Mouse (Mus musculus) hindbrain, embryonic 14.5 days (tissue): ENCODE results near the gene Atp8a2. TPM values are rescaled to one million over a fixed set of nuclear protein-coding genes. Genes with fewer than 3 reads are reported as not detected.

ENCODE experiments used
- ATAC-seq: fragments of 200-750 bp; cut with Nextera tagmentation; 2 replicates; pipeline ENCODE4 v1.8.0; 2017; ENCODE audit warnings: moderate number of reproducible peaks, mild to moderate bottlenecking, moderate TSS enrichment, moderate library complexity; ENCODE audit not compliant: low FRiP score
- DNase-seq: peaks from one replicate; pipeline ENCODE4 v3.0.0-alpha.2; 2015; ENCODE audit warnings: low spot score
- H3K27ac ChIP-seq: fragments of 300-500 bp; sonication (generic); 2 replicates; pipeline ENCODE4 v1.5.1; 2014; ENCODE audit warnings: mild to moderate bottlenecking, moderate library complexity
- H3K27me3 ChIP-seq: fragments of 300-500 bp; sonication (generic); 2 replicates; pipeline ENCODE4 v1.6.1; 2014; ENCODE audit warnings: mild to moderate bottlenecking, low read length, mixed read lengths; ENCODE audit not compliant: control insufficient read depth, insufficient read depth
- H3K36me3 ChIP-seq: fragments of 300-500 bp; sonication (generic); replicated peaks from 2 replicates; pipeline ENCODE4 v1.6.1; 2014; ENCODE audit not compliant: control insufficient read depth, insufficient read depth
- H3K4me1 ChIP-seq: fragments of 300-500 bp; sonication (generic); replicated peaks from 2 replicates; pipeline ENCODE4 v1.6.1; 2014; ENCODE audit warnings: antibody characterized with exemption, low read length, mixed read lengths; ENCODE audit not compliant: control insufficient read depth, insufficient read depth
- H3K4me2 ChIP-seq: fragments of 300-500 bp; sonication (generic); replicated peaks from 2 replicates; pipeline ENCODE4 v1.6.1; 2014; ENCODE audit warnings: mild to moderate bottlenecking, moderate library complexity
- H3K4me3 ChIP-seq: fragments of 300-500 bp; sonication (generic); replicated peaks from 2 replicates; pipeline ENCODE4 v1.5.1; 2014; ENCODE audit warnings: mild to moderate bottlenecking, low read length
- H3K9ac ChIP-seq: fragments of 300-500 bp; sonication (generic); 2 replicates; pipeline ENCODE4 v1.6.1; 2014
- H3K9me3 ChIP-seq: fragments of 300-500 bp; sonication (generic); 2 replicates; pipeline ENCODE4 v1.6.1; 2016; ENCODE audit warnings: low read length; ENCODE audit not compliant: control insufficient read depth
- WGBS: fragments of 180-500 bp; shearing (Covaris S2); extraction: QIAGEN DNeasy Blood & Tissue Kit; methylation state at CpG from one replicate; pipeline ENCODE4 v1.1.7; 2014; 5-methylcytosine and 5-hydroxymethylcytosine counted together
- polyA plus RNA-seq: library from polyadenylated mRNA; unstranded; fragments of >200 nt; fragmentation: Nextera tagmentation; extraction: Ambion mirVana; gene quantifications from 2 replicates; pipeline ENCODE4 v1.2.1, GENCODE M21; 2014

Atp8a2 gene
- polyA plus RNA-seq, 1 experiment from 2014 or later = 40.3 TPM

DNA sequence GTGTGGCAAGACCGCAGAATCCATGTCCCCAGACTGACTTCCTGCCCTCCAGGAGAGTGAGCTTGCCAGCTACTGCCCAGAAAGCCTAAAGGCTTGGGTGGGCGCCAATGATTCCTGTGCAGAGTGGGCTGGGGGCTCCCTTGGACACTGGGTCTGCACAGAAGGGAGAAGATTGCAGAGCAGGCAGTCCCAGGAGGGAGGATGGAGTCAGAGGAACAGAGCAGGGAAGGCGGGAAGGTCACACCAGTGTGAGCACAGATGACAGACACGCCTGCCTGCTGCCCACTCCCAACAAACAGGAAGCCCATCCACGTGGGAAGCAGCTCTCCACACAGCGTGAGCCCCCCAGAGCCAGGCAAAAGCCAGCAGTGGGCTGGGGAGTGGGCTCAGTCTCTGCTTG, 547.6 kb downstream of the Atp8a2 start:
- H3K4me3 ChIP-seq = no peak overlapping the region
- no peaks in the 10 kb centered on the region for H3K36me3 ChIP-seq
- DNase-seq = no peak
- no peaks in the 10 kb centered on the region for H3K4me1 ChIP-seq
- no peak overlapping the region for H3K4me2 ChIP-seq
- H3K27me3 ChIP-seq = no peaks in the 10 kb centered on the region
- H3K9ac ChIP-seq = no peak overlapping the region
- ATAC-seq = peak; percentile 40; the same call in 1 of the 2 replicates
- H3K27ac ChIP-seq = no peak overlapping the region
- WGBS = 59% methylated on average over 6 of the region's 6 CpGs
- no peaks in the 10 kb centered on the region for H3K9me3 ChIP-seq

DNA sequence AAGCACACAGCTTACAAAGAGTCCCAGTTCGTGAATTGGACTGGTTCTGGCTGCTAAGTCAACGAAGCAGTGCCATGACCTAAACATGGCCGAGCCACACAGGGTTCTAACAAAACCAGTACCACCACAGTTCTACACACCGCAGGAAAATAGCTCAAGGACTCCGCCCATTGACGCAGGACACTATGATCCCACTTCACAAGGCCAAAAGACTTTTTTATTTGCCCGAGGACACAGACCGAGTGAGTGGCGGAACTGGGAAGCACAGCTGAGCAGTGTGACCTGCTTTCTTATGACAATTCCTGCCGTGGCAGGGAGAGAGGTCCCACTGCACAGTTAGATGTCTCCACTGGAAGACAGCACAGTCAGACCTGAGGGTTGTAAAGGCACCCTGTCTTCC, 548.4 kb downstream of the Atp8a2 start:
- Histone ChIP-seq H3K36me3 (no peaks in the 10 kb centered on the region), H3K27me3 (no peaks in the 10 kb centered on the region), H3K27ac (no peak overlapping the region), H3K4me2 (no peak overlapping the region), H3K4me3 (no peak overlapping the region), H3K4me1 (no peaks in the 10 kb centered on the region), H3K9ac (no peak overlapping the region), H3K9me3 (no peaks in the 10 kb centered on the region)
- ATAC-seq (no peak), DNase-seq (no peak)
- 78% methylated on average over 10 of the region's 10 CpGs for WGBS

DNA sequence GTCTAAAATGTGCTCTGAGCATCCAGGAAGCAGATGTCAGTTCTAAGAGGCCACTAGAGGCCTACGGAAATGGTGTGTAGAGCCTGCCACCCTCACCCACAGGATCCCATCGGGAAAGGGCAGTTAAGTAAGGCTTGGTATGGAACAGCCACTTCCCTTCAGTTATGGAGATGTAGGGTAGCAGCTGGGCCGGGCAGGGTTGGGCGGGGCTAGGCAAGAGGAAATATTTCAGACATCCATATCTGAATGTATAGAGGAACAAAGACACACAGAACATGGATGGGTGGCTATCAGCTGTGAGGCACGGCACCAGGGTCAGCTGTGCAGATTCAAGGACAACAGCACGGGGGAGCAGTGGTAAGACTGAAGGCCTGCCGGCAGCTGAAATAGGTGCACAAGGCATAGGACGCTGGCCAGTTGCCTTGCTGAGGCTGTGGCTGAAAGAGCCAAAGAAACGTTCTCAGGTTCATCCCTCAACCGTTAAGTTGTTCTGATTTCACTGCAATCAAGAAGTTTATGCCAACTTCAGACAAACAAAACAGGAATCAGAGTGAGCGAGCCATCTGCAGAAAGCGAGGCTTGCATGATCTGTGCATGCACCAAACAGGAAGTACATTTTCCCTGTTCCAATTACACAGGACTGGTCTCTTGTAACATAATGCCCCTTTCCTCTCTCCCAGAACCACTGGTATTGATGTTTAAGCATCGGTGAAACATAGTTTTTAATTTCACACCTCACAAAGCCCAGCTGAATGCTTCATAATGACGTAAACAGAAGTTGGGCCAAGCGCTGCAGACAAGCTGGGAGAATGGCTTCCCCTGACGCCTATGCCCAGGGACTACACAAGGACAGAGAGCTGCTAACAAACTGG, 549.9 kb downstream of the Atp8a2 start:
- ATAC-seq = no peak
- Histone ChIP-seq H3K4me2 (no peak overlapping the region), H3K9ac (no peak overlapping the region), H3K36me3 (no peaks in the 10 kb centered on the region), H3K4me3 (no peak overlapping the region), H3K27ac (0 out of 2 replicates have a peak overlapping the region, but pooled peaks have one; percentile 17), H3K4me1 (no peaks in the 10 kb centered on the region), H3K9me3 (no peaks in the 10 kb centered on the region), H3K27me3 (no peaks in the 10 kb centered on the region)
- peak; percentile 38 for DNase-seq
- WGBS = 71% methylated on average over 16 of the region's 16 CpGs

DNA sequence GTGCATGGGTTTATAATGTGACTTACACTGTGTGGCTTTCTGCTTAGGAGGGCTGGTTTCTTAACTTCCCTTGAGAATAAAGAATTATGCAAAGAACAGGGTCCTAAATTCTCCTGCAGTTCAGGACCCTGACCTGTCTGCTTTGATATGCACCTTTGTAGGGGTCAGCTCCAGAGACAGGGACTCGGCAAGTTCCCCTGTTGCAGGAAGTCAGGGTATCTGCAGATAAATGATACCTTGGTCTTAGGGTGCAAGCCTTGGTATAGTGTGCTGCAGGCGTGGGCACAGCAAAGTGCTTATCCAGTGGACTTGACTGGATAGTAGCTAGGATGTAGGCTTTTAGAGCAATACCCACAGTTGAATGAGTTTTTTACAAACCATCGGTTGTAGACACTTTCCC, 552.1 kb downstream of the Atp8a2 start:
- Histone ChIP-seq H3K4me1 (no peaks in the 10 kb centered on the region), H3K36me3 (no peaks in the 10 kb centered on the region), H3K9ac (no peak overlapping the region), H3K9me3 (no peaks in the 10 kb centered on the region), H3K27me3 (no peaks in the 10 kb centered on the region), H3K4me2 (no peak overlapping the region), H3K27ac (no peak overlapping the region), H3K4me3 (no peak overlapping the region)
- no peak for DNase-seq
- ATAC-seq = no peak
- WGBS = 76% methylated on average over 3 of the region's 3 CpGs

DNA sequence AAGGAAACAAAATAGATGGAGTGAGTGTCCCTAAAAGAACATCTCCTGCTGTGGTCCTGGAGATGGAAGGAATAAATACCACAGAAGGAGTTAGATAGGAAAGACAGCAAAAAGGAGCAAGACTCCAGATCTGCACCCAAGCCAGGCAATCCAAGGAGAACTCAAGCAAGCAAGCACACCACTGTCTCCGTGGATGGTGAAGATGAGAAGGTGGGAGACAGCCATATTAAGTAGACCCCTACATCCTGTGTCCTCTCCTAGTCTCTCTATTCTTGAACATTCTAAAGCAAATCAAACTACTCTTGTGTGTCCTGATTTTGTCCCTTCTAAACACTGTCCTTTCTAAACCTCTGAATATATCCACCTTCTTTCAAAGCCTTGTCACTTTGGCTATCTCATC, 552.8 kb downstream of the Atp8a2 start:
- no peaks in the 10 kb centered on the region for H3K27me3 ChIP-seq
- WGBS = 82% methylated on average over 1 of the region's 1 CpGs
- H3K4me2 ChIP-seq = no peak overlapping the region
- no peak overlapping the region for H3K9ac ChIP-seq
- ATAC-seq (no peak), DNase-seq (no peak)
- H3K4me1 ChIP-seq = no peaks in the 10 kb centered on the region
- no peaks in the 10 kb centered on the region for H3K9me3 ChIP-seq
- H3K4me3 ChIP-seq = no peak overlapping the region
- no peaks in the 10 kb centered on the region for H3K36me3 ChIP-seq
- no peak overlapping the region for H3K27ac ChIP-seq

DNA sequence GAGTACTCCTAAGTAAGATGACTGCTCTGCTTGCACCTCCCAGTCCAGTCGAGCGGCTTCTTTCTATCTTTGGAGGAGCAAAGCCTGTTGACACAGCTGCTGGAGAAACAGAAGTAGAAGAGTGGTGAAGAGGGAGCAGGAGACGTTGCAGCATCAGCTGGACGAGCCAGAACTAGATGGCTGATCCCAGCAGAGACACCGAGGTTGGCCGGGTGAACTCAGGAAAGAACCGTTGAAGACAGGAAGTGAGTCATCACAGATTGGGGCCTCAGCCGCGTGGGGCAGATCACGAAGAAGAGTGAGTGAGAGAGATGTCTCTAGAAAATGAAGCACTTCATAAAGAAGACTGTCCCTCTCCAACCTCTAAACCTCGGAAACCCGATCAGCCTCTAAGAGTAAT, 553.4 kb downstream of the Atp8a2 start:
- no peaks in the 10 kb centered on the region for H3K36me3 ChIP-seq
- DNase-seq = no peak
- H3K9me3 ChIP-seq = no peaks in the 10 kb centered on the region
- H3K27ac ChIP-seq = no peak overlapping the region
- H3K4me2 ChIP-seq = no peak overlapping the region
- H3K4me1 ChIP-seq = no peaks in the 10 kb centered on the region
- WGBS = 84% methylated on average over 12 of the region's 12 CpGs
- ATAC-seq = no peak
- no peak overlapping the region for H3K9ac ChIP-seq
- H3K4me3 ChIP-seq = no peak overlapping the region
- no peaks in the 10 kb centered on the region for H3K27me3 ChIP-seq

DNA sequence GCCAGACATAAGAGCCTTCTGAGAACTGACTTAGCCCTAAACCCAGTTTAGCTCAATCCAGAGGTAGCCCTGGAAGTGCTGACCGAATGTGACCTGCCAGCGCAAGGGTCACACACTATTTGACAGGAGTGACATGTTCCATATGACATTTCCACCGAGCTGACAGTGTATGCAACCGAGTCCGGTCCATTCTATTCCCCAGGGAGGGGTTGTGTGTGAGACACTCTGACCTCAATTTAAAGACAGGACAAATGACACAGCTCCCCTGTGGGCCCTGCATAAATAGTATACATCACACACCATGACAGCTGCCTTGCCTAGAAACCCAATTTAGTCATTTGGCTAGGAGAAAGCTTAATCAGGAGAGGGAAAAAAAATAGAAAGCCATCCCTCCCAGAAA, 555.1 kb downstream of the Atp8a2 start:
- no peaks in the 10 kb centered on the region for H3K36me3 ChIP-seq
- no peak overlapping the region for H3K4me2 ChIP-seq
- DNase-seq = no peak
- WGBS = 22% methylated on average over 5 of the region's 5 CpGs
- H3K27me3 ChIP-seq = no peaks in the 10 kb centered on the region
- no peak for ATAC-seq
- H3K4me3 ChIP-seq = no peak overlapping the region
- no peaks in the 10 kb centered on the region for H3K4me1 ChIP-seq
- H3K9ac ChIP-seq = no peak overlapping the region
- H3K9me3 ChIP-seq = no peaks in the 10 kb centered on the region
- no peak overlapping the region for H3K27ac ChIP-seq

DNA sequence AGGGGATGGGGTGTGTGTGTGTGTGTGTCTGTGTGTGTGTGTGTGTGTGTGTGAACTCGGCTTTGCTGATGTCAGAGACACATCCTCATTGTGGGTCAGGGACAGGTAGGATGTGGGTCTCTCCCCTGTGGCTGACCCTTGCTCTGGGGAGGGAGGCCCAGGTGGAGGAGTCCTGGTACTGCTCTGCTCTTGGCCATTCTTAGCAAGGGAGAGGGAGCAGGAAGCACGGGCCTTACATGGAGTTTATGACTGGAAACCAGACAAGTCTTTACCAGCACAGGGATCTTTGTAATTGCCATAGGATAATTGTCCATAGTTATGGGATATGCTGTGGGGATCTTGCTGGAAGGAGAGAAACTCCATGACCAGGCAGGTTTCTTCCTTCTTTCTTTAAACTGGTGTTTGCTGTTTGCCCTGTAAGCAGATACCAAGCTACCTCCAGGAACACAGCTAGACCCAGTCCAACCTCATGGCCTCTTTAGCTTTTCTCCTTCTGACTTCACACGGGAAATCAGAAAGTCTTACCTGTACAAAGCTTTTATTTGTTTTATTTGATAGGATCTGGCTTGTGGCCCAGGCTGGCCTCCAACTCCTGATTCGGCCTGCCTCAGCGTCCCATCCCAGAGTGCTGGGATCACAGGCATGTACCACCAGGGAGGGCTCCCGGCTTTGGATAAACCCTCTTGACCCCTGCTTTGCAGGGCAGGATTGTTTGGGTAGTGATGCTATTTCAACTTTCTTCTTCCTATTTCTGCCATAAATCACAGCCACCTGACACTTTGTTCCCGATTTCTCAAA, 557.9 kb downstream of the Atp8a2 start:
- Histone ChIP-seq H3K27me3 (no peaks in the 10 kb centered on the region), H3K36me3 (no peaks in the 10 kb centered on the region), H3K4me1 (no peaks in the 10 kb centered on the region), H3K9ac (no peak overlapping the region), H3K27ac (no peak overlapping the region), H3K4me2 (no peak overlapping the region), H3K9me3 (no peaks in the 10 kb centered on the region), H3K4me3 (no peak overlapping the region)
- WGBS = 74% methylated on average over 7 of the region's 7 CpGs
- ATAC-seq = no peak
- DNase-seq = no peak

DNA sequence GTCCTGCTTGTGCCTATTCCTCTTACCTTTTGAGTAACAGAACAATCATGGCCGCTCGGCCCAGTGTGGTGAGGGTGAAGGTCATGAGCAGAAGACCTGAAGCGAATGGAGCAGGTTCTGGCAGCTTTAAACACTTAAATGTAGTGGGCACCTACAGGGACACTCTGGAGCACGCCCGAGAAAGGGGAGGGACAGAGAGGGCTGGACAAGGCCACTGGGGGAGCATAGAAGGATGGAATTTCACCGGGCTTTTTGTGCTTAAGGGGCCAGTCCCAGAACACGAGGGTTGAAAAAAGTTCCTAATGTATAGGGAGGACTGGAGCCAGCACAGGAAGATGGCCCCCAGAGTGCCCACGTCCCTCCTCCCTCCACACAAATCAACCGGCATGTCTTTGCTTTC, 563.0 kb downstream of the Atp8a2 start:
- H3K9me3 ChIP-seq = no peaks in the 10 kb centered on the region
- no peaks in the 10 kb centered on the region for H3K4me1 ChIP-seq
- 75% methylated on average over 9 of the region's 9 CpGs for WGBS
- no peak overlapping the region for H3K9ac ChIP-seq
- H3K4me3 ChIP-seq = no peak overlapping the region
- H3K27ac ChIP-seq = no peak overlapping the region
- H3K27me3 ChIP-seq = no peaks in the 10 kb centered on the region
- H3K36me3 ChIP-seq = no peaks in the 10 kb centered on the region
- no peak overlapping the region for H3K4me2 ChIP-seq
- no peak for DNase-seq
- no peak for ATAC-seq
